Mouse (Mus musculus) urinary bladder, adult 18-20 months (tissue): ENCODE data around the gene Fli1.

Source experiments
- DNase-seq, 2 experiments: peaks; one replicate each; pipeline ENCODE4 v3.0.0; 2022; ENCODE audit warnings: low spot score in 2 of 2, mixed read lengths in 2 of 2

Gene Fli1

DNA sequence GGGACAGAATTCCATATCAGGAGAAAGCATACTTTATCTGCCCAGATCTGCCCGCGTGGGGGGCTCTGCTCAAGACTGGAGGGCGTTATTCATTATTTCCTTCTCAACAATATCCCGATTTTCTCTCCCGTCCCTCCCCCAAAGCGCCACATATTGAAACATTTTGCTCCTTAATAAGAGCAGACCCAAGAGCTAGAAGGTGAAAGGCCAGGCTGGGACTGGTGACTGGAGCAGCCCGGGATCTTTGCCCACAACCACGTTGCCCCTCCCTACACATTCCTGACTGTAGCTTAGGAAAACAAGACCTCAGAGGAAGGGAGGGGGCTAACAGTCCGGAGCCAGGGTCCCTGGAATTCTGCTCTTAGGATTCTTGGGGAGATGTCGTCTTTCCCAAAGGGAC is 7.9 kb upstream of the Fli1 start:
- DNase-seq: no peak

DNA sequence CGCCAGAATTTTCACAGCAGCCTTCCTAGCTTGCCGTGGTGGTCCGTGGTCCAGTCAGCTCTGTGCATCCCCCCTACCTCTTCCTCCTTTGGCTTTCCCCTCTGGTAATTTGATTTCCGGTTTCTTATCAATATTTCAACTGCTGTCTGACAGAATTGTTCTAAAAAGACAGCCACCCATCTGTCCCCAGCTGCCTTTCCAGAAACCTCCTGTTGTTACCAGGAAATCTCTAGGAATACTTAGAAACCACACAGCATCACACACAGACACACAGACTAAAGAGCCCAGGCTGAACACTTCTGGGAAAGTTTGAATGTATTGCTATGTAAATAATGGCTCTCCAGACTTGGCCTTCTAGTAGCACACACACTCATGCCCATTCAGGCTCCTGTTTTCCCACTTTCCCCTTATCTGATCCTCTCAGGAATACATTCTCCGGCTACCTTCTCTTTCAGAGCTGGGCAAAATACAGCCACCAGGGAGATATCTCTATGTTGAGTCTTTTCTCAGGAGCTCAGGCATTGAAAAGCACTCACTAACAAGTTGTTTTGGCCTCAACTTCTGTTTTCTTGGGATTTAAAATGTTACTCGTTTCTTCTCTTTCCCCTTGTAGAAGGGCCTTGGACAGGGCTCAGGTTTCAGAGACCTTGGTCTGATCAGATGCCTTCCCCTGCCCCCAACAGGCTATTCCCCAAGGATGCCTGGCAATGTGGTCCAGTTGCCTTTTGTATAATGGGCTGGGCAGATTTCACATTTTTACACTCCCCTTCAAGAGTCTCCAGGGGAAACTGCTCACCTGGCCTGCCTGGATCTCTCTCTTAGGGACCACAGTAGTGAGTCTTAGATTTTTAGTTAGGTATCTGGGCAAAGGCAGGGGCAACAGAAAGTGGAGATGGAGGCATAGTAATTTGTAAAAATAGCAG is 7.1 kb upstream of the Fli1 start:
- DNase-seq: no peak

DNA sequence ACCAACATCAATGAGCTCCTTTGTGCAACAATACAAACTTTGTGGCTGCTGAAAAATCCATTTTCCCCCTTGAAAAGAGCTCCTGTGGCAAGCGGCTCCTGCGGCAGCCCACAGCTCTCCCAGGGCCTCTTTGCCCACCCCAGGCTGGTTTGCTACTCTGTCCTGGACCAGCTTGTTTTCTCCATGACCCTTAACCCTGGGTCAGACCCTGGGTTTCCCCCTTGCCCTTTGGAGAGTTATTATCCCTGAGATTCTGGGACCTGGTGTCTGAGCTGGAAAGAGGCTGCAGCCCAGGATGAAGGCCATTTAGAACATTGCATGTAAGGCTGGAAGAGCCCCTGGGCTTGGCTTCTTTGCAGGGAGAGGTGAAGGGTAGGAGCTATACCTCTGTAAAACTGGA is 4.1 kb upstream of the Fli1 start:
- no peak for DNase-seq

DNA sequence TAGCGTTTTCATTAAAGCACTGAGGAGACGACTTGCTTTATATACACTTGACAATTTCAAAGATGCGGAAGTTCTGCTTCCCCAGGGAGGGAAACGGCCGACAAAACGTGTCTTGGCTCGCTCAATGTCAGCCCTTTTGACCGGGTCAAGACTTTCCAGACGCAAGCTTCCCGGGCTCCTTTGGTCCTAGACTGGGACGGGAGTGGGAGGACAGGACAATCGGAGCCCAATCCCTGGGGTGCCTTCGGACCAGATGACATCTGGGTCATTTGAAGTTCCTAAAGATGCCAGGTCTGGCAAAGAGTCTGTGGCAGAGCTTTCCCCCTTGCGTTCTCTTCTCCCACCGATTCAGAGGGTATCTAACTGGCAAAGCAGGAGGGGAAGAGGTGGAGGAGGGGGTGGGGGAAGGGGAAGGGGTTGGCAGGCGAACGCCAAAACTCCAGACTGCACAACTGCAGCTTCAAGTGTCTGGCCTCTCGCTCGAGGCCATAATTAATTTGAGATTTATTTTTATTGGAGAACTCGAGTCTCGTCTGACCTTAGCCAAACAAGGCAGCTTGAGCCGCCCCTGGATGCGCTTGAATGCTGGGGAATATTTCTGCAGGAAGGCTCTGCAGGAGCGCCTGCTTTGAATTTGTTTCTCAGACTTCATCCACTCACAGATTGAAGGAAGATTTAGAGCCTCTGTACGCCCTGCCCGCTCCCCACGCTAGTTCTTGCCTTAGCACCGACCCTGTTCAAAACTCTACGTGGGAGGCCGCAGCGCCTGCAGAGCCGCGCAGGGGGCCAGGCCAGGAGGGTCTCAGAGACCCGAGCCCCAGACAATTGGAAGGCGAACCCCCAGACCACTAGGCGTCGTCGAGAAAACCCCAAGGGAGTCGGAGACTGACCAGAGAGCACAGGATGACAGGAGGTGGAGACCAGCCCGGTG is 2.3 kb upstream of the Fli1 start:
- DNase-seq: no peak

DNA sequence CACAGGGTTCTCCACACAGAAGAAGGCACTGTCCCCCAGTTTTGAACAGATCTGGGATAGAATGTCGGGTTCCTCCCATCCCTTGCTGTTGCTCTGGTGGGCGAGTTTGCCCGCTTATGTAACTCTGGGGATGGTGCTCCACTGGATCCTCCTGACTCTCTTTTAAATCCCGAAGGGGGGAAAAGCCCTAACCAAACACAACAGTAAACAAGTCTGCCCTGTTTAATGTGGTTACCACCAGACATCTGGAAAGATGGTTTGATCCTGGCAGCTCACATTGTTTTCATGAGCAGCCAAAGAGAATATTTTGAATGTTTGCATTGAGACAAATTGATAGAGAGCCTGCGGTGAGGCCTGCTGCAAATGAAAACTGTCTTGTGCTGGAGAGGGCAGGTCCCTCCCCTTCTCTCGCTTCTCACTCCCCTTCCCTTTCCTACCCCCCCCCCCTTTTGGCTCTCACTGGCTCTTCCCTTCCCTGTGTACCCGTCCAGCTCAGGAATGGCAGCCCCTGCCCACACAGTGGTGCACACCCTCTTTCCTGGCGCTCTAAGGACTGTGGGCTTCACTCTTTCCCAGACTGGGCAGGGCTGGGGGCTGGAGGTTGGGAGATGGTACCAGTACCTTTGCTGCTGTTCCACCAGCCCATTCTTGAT is 1.4 kb upstream of the Fli1 start:
- DNase-seq: no peak

DNA sequence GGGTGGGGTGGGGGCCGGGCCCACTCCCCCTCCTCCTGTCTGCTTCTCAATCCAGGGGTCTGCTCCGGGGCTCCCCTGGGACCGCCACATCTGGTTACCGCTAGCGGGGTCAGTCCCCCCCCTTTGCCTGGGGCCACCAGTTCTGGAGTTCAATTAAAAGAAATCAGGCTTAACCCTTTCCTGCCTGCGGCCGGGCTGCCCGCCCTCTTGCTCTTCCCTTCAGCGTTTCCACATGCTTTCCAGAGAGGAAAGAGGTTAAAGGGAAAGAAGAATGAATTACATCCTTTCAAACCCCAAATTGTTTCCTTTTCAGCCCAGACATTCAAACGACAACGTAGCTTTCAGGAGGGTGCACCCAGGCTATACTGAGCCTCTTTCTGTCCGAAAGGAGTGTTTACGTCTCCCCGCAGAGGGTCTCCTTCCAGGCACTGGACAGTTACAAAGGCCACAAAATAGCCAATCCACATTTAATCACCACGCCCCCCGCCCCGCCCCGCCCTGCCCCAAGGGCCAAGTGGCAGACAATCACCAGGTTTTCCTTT is 450 bp upstream of the Fli1 start:
- no peak for DNase-seq

DNA sequence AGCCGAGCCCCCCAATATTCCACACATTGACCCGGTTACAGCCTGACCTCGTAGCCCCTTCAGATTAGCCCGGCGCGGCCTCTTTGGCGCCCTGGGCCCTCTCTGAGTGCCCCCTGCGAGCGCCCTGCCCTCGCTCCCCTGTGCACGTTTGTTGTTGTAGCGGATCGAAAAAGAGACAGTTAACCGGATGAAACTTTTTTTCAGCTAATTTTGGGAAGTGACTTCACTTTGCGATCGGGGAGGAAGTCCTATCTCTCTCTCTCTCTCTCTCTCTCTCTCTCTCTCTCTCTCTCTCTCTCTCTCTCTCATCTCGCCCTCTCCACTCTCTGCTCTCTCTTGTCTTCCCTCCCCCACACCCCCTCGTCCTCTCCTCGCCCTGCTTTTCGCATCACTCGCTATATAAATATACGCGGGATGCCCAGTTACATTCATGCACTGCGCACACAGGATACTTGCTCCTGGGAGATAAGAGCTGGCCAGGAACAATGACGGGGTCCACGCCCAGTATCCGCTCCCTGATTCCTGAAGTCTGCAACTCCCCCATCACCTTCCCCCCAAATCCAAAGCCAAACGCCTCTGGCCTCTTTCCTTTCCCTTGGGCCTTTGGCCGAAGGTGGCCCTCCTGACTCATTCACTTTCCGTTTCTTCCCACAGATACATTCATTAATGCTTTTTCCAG is 1.3 kb downstream of the Fli1 start:
- no peak for DNase-seq

DNA sequence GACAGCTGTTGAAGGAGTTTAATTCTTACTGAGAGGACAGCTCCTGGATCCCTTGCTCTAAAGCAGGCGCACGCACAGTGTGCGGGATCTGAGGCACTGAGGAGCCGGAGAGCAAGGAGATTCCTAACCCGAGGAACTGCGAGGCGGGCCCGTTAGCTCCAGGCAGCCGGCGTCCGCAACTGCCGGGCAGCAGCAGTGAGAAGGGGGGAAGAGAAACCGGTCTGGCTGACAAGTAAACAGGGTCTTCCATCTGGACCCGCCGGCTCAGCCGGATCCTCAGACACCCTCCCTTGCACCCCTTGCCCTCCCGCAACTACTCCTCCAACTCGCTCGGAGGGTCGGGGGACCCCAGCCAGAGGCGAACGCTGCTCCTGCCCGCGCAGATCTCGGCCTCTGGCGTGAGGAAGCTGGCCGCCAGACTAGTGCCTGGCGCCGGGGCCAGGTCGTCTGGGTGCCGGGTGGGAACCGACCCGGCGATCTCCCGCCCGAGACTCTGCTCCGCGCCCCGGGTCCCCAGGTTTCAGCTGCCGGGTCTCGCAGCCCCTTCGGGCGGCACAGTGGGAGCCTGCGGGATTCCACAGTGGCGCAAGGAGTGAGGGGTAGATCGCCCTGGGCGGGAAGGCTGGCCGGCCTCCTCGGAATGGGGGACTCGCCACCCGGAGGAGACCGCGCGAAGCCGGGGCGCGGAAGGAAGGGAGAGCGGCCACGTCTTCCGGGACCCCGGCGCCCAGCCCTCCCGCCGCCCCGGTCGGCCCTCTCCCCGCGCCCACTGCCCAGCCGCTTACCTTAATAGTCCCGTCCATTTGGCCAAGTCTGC is 2.0 kb downstream of the Fli1 start:
- peak in 1 of 2 experiments; percentile 54 for DNase-seq

DNA sequence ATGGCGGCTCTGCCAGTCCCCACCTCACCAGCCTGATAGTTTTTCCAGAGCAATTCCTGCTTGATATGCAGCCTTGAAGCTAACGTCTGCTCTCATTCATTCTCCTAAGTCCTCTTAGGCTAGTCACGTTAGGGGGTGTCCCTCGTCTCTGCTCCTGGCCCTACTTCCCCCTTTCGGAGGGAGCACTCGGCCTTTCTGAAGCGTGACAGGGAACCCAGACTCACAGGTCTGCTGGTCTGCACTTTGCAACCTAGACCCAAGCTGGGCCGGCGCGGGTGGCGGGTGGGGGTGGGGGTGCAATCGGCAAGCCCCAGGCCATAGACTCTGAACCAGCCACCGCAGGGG is 2.6 kb downstream of the Fli1 start:
- DNase-seq: no peak

DNA sequence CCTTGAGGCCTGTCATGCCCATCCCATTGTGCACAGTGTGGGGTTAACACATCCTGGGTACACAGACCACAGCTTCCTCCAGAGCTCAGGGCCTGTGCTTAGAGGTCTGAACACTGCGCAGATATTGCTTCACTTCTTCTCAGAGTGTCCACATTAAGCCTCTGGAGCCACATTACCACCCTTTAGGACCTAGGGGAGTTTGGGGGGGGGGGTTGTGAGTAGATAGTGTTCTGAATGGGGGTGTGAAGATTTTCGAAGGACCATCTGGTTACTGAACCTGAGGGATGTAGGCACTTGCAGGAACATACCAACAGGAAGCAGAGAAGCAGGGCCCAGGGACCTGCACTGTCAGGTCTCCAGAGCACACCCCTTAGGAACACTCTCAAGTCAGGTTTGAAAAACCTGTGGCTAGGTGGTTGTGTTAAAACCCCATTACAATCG is 3.3 kb downstream of the Fli1 start:
- DNase-seq: no peak

DNA sequence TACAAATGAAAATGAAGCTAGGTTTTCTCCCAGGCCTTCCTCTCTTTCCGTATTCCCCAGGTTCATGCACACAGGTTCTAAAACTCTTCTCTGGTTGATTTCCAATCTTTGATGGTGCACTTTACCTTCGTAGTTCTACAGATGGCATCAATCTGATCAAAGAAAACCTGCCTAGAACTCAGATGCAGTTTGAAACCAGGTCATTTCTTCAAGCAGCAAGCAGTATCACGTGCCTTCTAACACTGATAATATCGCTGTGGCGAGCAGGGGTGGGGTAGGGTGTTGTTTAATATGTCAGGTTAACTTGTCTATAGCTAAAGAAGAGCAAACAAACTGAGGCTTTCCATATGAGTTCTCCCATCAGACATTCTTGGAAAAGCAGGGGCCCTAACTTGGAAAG is 4.5 kb downstream of the Fli1 start:
- no peak for DNase-seq

DNA sequence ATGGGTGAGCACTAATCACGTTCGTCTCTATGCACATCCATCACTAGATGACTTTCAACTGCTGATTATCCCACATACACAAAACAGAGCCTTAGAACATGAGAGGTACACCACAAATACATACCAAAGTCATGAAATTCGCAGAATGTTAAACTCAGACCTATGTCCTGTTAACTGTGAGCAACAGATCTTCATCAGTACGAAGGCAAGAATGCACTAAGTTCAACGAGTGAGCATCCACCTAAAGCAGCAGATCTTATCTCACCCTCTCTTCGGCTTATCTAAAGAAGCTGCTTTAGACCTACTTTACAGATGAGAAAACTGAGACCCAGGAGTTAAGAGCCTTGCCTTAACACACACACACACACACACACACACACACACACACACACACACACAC is 5.0 kb downstream of the Fli1 start:
- no peak for DNase-seq

DNA sequence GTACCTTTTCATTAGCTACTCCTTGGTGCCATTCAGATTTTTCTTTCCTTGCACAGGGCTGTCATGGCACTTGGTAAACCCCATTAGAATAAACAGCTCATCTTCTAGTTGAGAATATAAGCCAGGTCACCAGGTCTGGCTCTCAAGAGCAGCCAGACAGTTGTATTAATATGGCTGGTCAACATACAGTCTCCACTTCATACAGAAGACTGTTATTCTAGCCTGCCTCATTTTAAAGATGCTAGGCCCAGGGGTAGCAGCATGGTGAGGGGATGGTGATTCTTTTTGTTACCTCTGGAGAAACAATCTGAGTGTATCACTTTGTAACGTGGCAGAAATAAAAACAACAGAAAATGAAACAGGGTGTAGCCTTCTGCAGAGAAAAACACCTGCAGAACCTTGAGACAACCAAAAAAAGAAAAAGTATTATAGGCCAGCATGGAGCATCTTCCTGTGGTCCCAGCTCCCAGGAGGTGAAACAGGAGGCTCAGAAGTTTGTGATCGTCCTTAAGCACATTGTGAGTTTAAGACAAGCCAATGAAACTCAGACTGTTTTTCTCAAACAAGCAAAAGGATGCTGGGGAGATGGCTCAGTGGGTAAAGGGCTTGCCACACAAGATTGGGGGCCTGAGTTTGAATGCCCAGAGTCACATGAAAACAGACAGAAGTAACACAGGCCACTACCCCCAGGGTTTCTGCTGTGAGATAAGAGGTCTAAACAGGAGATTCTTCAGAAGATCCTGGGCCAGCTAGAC is 7.3 kb downstream of the Fli1 start:
- no peak for DNase-seq

DNA sequence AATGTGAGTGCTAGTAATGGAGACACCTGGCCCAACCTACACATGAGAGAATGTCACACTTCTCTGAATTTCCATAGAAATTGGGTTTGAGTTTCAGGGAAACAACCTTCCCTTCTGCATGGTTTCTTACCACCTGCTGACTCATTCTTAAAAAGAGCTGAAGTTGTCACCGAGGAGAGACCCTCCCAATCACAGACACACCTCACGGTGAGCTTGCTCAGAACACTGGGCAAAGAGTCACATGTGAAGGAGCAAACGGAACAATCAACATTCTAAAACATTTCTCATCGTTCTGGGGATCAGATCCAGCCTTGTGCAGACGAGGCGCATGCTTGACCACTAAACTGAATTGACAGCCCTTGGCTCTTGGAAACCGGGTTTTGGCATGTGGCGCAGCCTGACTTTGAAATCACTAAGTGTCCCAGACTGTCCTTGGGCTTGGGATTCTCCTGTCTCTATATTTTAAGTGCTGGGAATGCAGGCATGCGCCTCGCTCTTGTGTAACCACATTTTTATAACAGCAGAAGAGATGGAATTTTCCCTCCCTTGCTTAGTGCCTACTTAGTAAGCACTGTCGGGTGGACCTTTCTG is 8.5 kb downstream of the Fli1 start:
- DNase-seq: no peak

DNA sequence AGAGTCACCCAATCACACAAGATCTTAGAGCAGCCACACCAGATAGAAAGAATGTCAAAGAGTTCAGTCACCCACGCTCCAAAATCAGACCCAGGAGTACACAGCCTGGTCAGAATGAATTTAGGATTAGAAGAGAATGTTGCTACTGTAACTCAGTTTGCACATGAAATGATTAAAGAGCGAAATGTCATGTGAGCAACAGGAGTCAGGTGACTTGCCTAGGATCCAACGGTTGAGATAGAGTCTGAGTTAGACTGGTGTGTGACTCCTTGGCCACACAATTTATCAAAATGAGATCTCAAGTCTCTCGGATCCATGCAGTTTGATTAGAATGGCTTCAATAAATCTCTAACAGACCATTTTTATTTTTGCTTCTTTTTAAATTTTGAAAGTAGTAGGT is 11.1 kb downstream of the Fli1 start:
- no peak for DNase-seq

DNA sequence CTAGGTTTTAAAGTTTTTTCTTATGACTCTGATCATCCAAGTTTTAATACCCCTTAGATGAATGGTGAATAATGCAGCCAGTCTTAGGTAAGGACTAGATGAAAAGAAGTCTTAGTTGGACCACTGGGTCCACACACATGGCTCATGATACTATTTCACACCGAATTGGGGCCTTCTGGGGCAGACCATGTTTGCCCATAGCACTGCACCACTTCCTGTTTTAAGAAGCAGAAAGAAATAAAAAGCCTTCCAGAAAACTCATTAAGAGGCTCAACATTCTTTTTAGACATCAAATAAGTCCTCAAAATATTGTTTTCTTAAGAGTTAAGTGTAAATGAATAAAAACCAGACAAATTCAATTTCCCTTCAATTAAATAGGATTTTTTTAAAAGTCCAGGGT is 11.7 kb downstream of the Fli1 start:
- no peak for DNase-seq

DNA sequence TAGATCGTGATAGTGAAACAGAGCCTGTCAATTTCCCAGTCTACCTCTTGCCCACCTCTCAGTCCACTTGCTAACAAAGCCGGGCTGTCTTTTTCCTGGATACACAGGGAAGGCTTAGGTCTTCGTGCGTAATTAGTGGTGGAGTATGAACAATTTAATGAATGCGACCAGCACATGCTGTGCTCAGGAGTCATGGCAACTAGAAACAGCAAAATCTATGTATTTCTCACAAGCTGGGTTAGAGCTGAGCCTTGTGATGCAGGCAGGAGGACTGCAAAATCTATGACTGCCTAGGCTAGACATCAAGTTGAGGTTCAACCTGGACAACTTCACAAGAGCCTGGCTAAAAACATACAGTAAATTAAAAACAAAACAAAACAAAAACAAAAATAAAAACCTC is 12.5 kb downstream of the Fli1 start:
- no peak for DNase-seq

DNA sequence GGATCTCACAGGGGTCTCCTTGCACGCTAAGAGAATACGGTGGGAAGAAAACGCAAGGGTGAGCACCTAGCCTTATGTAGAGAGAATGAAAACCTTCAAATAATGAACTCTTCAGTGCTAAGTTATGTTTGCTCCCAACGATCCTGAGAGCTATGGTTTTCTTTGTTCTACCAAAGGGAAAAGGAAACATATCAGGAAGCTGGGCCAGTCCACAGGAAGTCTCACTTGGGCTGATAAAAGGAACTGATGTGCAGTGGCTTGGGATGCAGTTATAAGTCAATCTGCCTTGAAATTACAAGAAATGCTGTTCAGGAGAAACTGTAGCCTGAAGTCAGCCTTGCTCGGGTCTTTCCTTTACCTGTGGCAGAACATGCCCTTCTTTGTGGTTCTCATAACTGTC is 13.1 kb downstream of the Fli1 start:
- DNase-seq: no peak

DNA sequence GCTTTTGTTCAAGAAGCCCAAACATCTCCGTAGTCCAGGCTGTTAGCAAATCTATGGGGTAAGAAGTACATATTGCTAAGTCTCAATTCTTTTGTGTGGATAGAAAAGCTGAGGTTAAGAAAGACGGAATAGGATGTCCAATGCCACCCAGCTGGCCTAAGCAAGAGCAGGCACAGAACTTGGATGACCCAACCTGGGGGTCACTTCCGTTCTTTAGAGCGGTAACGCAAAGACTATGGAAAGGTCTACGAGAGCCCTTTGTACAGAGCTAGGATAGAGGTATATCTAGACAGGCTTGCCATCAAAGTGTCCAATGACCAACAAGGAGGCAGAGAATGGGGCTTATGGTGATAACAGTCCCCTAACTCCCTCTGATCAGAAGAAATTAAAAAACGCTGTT is 15.3 kb downstream of the Fli1 start:
- DNase-seq: no peak
